In the genomic region with DNA sequence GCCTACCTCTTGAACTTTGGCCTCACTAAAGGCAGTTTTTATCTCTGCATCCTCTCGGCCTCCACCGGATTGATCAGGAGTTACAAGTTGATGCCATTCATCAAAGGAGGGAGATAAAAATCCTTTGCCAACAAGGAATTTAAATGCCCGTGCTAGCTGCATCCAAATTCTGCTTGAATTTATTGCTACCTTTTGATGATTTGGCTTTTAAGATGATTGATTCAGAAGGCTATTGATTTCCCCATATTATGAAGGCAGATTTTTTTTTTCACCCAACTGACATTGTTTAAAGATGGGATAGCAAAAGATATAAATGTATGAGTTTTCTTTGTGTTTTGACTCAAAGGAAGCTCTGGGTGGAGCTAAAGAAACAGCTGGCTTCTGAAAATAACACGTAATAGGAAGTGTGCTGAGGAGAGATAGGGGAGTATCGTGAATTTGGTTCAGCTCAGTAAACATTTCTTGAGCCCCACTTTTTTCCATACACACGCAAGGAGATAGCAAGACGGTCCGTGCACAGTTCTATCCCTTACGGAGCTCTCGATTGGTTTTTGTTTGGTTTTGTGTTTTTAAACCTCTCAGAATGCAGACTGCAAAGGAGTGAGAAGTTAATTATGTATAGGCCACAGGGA, we compare ENCODE assay signal across 8 mouse cellular contexts. TPM values are rescaled to one million over a fixed set of nuclear protein-coding genes. Genes with fewer than 3 reads are reported as not detected.
DNase-seq lines count a peak whose midpoint lies in the region; ATAC-seq and TF ChIP-seq lines count a peak whose summit lies in the region.

No protein-coding gene starts in this region.

- TF ChIP-seq RAD21 in CH12.LX (IDR thresholded peaks at IDR 0.05; ENCODE audit: low read depth, low read length) = no peak

- H3K27ac ChIP-seq in CH12.LX (ENCODE audit: insufficient read depth, low read depth) = no peak overlapping the region
- H3K27ac ChIP-seq in intestine, postnatal 0 days (ENCODE audit: low read depth, low read length) = peak overlapping the region; percentile 98
- H3K27ac ChIP-seq in midbrain, embryonic 16.5 days (ENCODE audit: low read length) = peak overlapping the region; percentile 86

- no peak for TF ChIP-seq POLR2A in CH12.LX (IDR thresholded peaks at IDR 0.05; ENCODE audit: low read depth, low read length)

- peak overlapping the region; percentile 66 to 80 (median 77) for H3K4me3 ChIP-seq in CH12.LX (replicated peaks in 1 of 3; ENCODE audit: low read depth in 2 of 3, low read length in 2 of 3, poor library complexity in 1 of 3)
- peak overlapping the region; percentile 91 for H3K4me3 ChIP-seq in erythroblast, embryonic 14.5 days (replicated peaks)
- H3K4me3 ChIP-seq in intestine, postnatal 0 days (ENCODE audit: low read depth, low read length) = peak overlapping the region; percentile 85
- H3K4me3 ChIP-seq in midbrain, embryonic 16.5 days (ENCODE audit: low read depth, low read length) = peak overlapping the region; percentile 65

- H3K27me3 ChIP-seq in CH12.LX (replicated peaks) = peaks cover 22% of the 10 kb centered on the region
- no peaks in the 10 kb centered on the region for H3K27me3 ChIP-seq in erythroblast, embryonic 14.5 days (ENCODE audit: control insufficient read depth)
- no peaks in the 10 kb centered on the region for H3K27me3 ChIP-seq in intestine, postnatal 0 days (replicated peaks; ENCODE audit: control insufficient read depth, insufficient read depth, low read length)
- no peaks in the 10 kb centered on the region for H3K27me3 ChIP-seq in midbrain, embryonic 16.5 days (ENCODE audit: control insufficient read depth, insufficient read depth, low read depth, low read length)

- dilution Hi-C loops in CH12.LX (cut with MboI; ENCODE audit: extremely low pct_ligation_motif_present, extremely low pct_unique_long_range_greater_than_20kb, low sequenced_read_pairs) = no loop called here

- H3K4me1 ChIP-seq in CH12.LX (ENCODE audit: control insufficient read depth in 1 of 2, insufficient read depth in 2 of 2) = peaks cover 0 to 26% of the 10 kb centered on the region in 2 experiments; a peak in 3 of 4 replicates
- H3K4me1 ChIP-seq in erythroblast, embryonic 14.5 days (ENCODE audit: control insufficient read depth) = peaks cover 52% of the 10 kb centered on the region
- H3K4me1 ChIP-seq in intestine, postnatal 0 days (replicated peaks; ENCODE audit: control insufficient read depth, insufficient read depth, low read length) = peaks cover 11% of the 10 kb centered on the region; the same call in 1 of the 2 replicates
- peaks cover 24% of the 10 kb centered on the region for H3K4me1 ChIP-seq in midbrain, embryonic 16.5 days (ENCODE audit: control insufficient read depth, insufficient read depth, low read length)

- H3K4me2 ChIP-seq in CH12.LX (ENCODE audit: insufficient read depth, low read depth, poor library complexity, severe bottlenecking) = peak overlapping the region; percentile 87
- peak overlapping the region; percentile 80 for H3K4me2 ChIP-seq in intestine, postnatal 0 days (replicated peaks; ENCODE audit: low read depth)
- H3K4me2 ChIP-seq in midbrain, embryonic 16.5 days (ENCODE audit: low read length) = peak overlapping the region; percentile 56

- H3K36me3 ChIP-seq in CH12.LX (replicated peaks in 1 of 2; ENCODE audit: control insufficient read depth in 1 of 2, insufficient read depth in 1 of 2, low read length in 1 of 2) = peaks cover 11 to 43% of the 10 kb centered on the region in 2 experiments
- peaks cover 46% of the 10 kb centered on the region for H3K36me3 ChIP-seq in erythroblast, embryonic 14.5 days (ENCODE audit: control insufficient read depth)
- H3K36me3 ChIP-seq in intestine, postnatal 0 days (ENCODE audit: control insufficient read depth, insufficient read depth) = peaks cover 13% of the 10 kb centered on the region; the same call in 1 of the 2 replicates
- no peaks in the 10 kb centered on the region; the same call in 1 of the 2 replicates for H3K36me3 ChIP-seq in midbrain, embryonic 16.5 days (ENCODE audit: control insufficient read depth, insufficient read depth, low read length)

- H3K9ac ChIP-seq in CH12.LX (ENCODE audit: insufficient read depth, low read depth) = peak overlapping the region; percentile 75
- peak overlapping the region; percentile 96; the same call in 1 of the 2 replicates for H3K9ac ChIP-seq in intestine, postnatal 0 days (ENCODE audit: low read depth, low read length)
- peak overlapping the region; percentile 89 for H3K9ac ChIP-seq in midbrain, embryonic 16.5 days (ENCODE audit: low read depth, low read length)

- in situ Hi-C loops in CH12.LX (cut with MboI; ENCODE audit: low pct_ligation_motif_present, low pct_unique_long_range_greater_than_20kb, low sequenced_read_pairs) = no loop called here

- H3K79me2 ChIP-seq in CH12.LX (replicated peaks; ENCODE audit: control insufficient read depth, extremely low read depth, insufficient read depth, poor library complexity, severe bottlenecking) = peaks cover 4% of the 10 kb centered on the region

- no peak for TF ChIP-seq EP300 in CH12.LX (IDR thresholded peaks at IDR 0.05; ENCODE audit: low read length)

- TF ChIP-seq CTCF in CH12.LX (conservative IDR thresholded peaks at IDR 0.05 in 1 of 2, IDR thresholded peaks at IDR 0.05 in 1 of 2; ENCODE audit: low read depth in 2 of 2, low read length in 2 of 2) = no peak
- TF ChIP-seq CTCF in intestine, postnatal 0 days (IDR thresholded peaks at IDR 0.05; ENCODE audit: low read depth) = no peak

- ATAC-seq in intestine, postnatal 0 days = no peak
- ATAC-seq in midbrain, embryonic 16.5 days = no peak

- no peaks in the 10 kb centered on the region for H3K9me3 ChIP-seq in CH12.LX (replicated peaks; ENCODE audit: low read length)
- H3K9me3 ChIP-seq in erythroblast, embryonic 14.5 days (ENCODE audit: control insufficient read depth, low read length) = no peaks in the 10 kb centered on the region
- H3K9me3 ChIP-seq in intestine, postnatal 0 days (ENCODE audit: control insufficient read depth) = no peaks in the 10 kb centered on the region
- no peaks in the 10 kb centered on the region for H3K9me3 ChIP-seq in midbrain, embryonic 16.5 days (replicated peaks; ENCODE audit: control insufficient read depth, low read length, poor library complexity, severe bottlenecking)

- DNase-seq in 416B (ENCODE audit: low read depth) = peak; percentile 97
- peak; percentile 31 for DNase-seq in CH12.LX (ENCODE audit: extremely low read depth)
- DNase-seq in urinary bladder, postnatal 25 days (ENCODE audit: low spot score) = no peak
- DNase-seq in natural killer cell, adult 2 months (ENCODE audit: low spot score in 2 of 2) = no peak
- DNase-seq in kidney, postnatal 4 days = no peak

- 11% methylated on average over 10 of the region's 10 CpGs for WGBS in intestine, postnatal 0 days
- WGBS in midbrain, embryonic 16.5 days = 40% methylated on average over 10 of the region's 10 CpGs

TF ChIP-seq in CH12.LX, 34 proteins besides CTCF, POLR2A, EP300 and RAD21 (continues in another document):
- TF ChIP-seq RCOR1 (conservative IDR thresholded peaks at IDR 0.05; ENCODE audit: low read depth, low read length) = no peak
- TF ChIP-seq ETS1 (conservative IDR thresholded peaks at IDR 0.05; ENCODE audit: low read depth, low read length) = peak; percentile 46; the same call in 1 of the 2 replicates
- no peak for TF ChIP-seq ZMIZ1 (IDR thresholded peaks at IDR 0.05; ENCODE audit: low read depth, low read length)
- no peak for TF ChIP-seq POLR2AphosphoS2 (IDR thresholded peaks at IDR 0.05; ENCODE audit: low read depth, low read length)
- no peak for TF ChIP-seq UBTF (IDR thresholded peaks at IDR 0.05; ENCODE audit: low read depth, low read length)
- TF ChIP-seq USF2 (conservative IDR thresholded peaks at IDR 0.05; ENCODE audit: low read depth, low read length) = no peak
- no peak for TF ChIP-seq NELFE (IDR thresholded peaks at IDR 0.05; ENCODE audit: low read depth, low read length)
- TF ChIP-seq MAFK (IDR thresholded peaks at IDR 0.05; ENCODE audit: insufficient replicate concordance, low read length) = no peak
- TF ChIP-seq E2F4 (IDR thresholded peaks at IDR 0.05; ENCODE audit: insufficient replicate concordance, low read depth, low read length) = no peak
- no peak for TF ChIP-seq TCF12 (IDR thresholded peaks at IDR 0.05; ENCODE audit: low read depth, low read length)
- no peak for TF ChIP-seq IRF4 (IDR thresholded peaks at IDR 0.05; ENCODE audit: low read depth, low read length)
- TF ChIP-seq SIN3A (IDR thresholded peaks at IDR 0.05; ENCODE audit: low read length) = peak; percentile 88
- no peak for TF ChIP-seq GABPA (IDR thresholded peaks at IDR 0.05; ENCODE audit: insufficient replicate concordance, low read depth, low read length)
- no peak for TF ChIP-seq ZNF384 (IDR thresholded peaks at IDR 0.05; ENCODE audit: low read depth, low read length)
- no peak for TF ChIP-seq JUN (IDR thresholded peaks at IDR 0.05; ENCODE audit: insufficient read depth, low read depth, low read length)
- TF ChIP-seq ELF1 (IDR thresholded peaks at IDR 0.05; ENCODE audit: low read depth, low read length) = peak; percentile 48
- TF ChIP-seq MAZ (IDR thresholded peaks at IDR 0.05; ENCODE audit: low read depth, low read length) = no peak
- TF ChIP-seq CHD2 (IDR thresholded peaks at IDR 0.05; ENCODE audit: low read length) = no peak
- TF ChIP-seq USF1 (IDR thresholded peaks at IDR 0.05; ENCODE audit: low read depth, low read length) = no peak

RNA-seq across cellular contexts. Expression of a gene that starts 1.0 kb away (rescaled TPM):
- 37.3 and 39.5 TPM in 2 replicates for total RNA-seq in CH12.LX (2012; rRNA removed)
- 62.4 and 66.7 TPM in 2 replicates for total RNA-seq in CH12.LX (2014; rRNA removed)
- 63.9 and 65.7 TPM in 2 replicates for polyA plus RNA-seq in CH12.LX (2012; ENCODE audit: insufficient read length, low read depth)
- polyA plus RNA-seq in erythroblast, embryonic 14.5 days (2012) = 26.8 and 34.6 TPM in 2 replicates
- 130 and 131 TPM in 2 replicates for polyA plus RNA-seq in intestine, postnatal 0 days (2015; fragmentation: Nextera tagmentation; extraction: Ambion mirVana)
- 226 and 229 TPM in 2 replicates for polyA plus RNA-seq in midbrain, embryonic 16.5 days (2015; fragmentation: Nextera tagmentation; extraction: Ambion mirVana)

RNA-seq across cellular contexts. Expression of a gene that starts 46.9 kb away (rescaled TPM):
- total RNA-seq in CH12.LX (2012; rRNA removed) (0.08 and 0.25 TPM in 2 replicates), CH12.LX (2014; rRNA removed) (0.49 and 0.54 TPM in 2 replicates)
- 1.1 and 1.8 TPM in 2 replicates for polyA plus RNA-seq in CH12.LX (2012; ENCODE audit: insufficient read length, low read depth)
- not detected in 2 replicates for polyA plus RNA-seq in erythroblast, embryonic 14.5 days (2012)
- polyA plus RNA-seq in intestine, postnatal 0 days (2015; fragmentation: Nextera tagmentation; extraction: Ambion mirVana) = 53.2 and 63.2 TPM in 2 replicates
- 0.24 and 0.25 TPM in 2 replicates for polyA plus RNA-seq in midbrain, embryonic 16.5 days (2015; fragmentation: Nextera tagmentation; extraction: Ambion mirVana)

RNA-seq across cellular contexts. Expression of a gene that starts 55.3 kb away (rescaled TPM):
- not detected in 2 replicates for total RNA-seq in CH12.LX (2012; rRNA removed)
- total RNA-seq in CH12.LX (2014; rRNA removed) = not detected in 2 replicates
- polyA plus RNA-seq in CH12.LX (2012; ENCODE audit: insufficient read length, low read depth) = not detected in 2 replicates
- polyA plus RNA-seq in erythroblast, embryonic 14.5 days (2012) = not detected in 2 replicates
- 5.0 and 5.1 TPM in 2 replicates for polyA plus RNA-seq in intestine, postnatal 0 days (2015; fragmentation: Nextera tagmentation; extraction: Ambion mirVana)
- 3.1 and 3.7 TPM in 2 replicates for polyA plus RNA-seq in midbrain, embryonic 16.5 days (2015; fragmentation: Nextera tagmentation; extraction: Ambion mirVana)

Comparison
In these comparisons a context has a peak if more than half of its experiments do, and no peak if none do; other contexts are left out.
1. DNase-seq: peak in 416B (single experiment) and CH12.LX (single experiment); none in urinary bladder, postnatal 25 days (single experiment), natural killer cell, adult 2 months (0 of 2) and kidney, postnatal 4 days (0 of 2).
2. RNA of a gene that starts 46.9 kb away (polyA plus RNA-seq): 53.2 to 63.2 TPM in intestine, postnatal 0 days; 1.1 to 1.8 TPM in CH12.LX, 0.24 to 0.25 TPM in midbrain, embryonic 16.5 days and not detected in erythroblast, embryonic 14.5 days; every median in the first group is over 10 times any median in the second.
3. Peak in every context shown above with its lines, with median percentiles within 50 percentile points of each other: H3K4me2 ChIP-seq, H3K4me3 ChIP-seq and H3K9ac ChIP-seq.